Mouse (Mus musculus) heart, adult 2 months (tissue): ENCODE measurements at regions not wholly inside any gene's neighbourhood (a gene's known extent, or its start where the extent isn't known, plus 50 kb on each side); places are given as distances from the start of the nearest gene placed in this dataset.

Experiments used
- CTCF ChIP-seq: fragments of 200-600 bp; IDR thresholded peaks from 2 replicates; pipeline ENCODE4 v1.8.1; 2022; ENCODE audit warnings: antibody characterized with exemption, mild to moderate bottlenecking, moderate library complexity
- EP300 ChIP-seq: fragments of 200-500 bp; IDR thresholded peaks from 2 replicates; pipeline ENCODE4 v1.6.1; 2011; ENCODE audit warnings: low read depth, low read length, control low read depth; ENCODE audit not compliant: insufficient read depth
- POLR2A ChIP-seq: fragments of 200-500 bp; IDR thresholded peaks from 2 replicates; pipeline ENCODE4 v1.6.1; 2011; ENCODE audit warnings: mild to moderate bottlenecking, low read depth, low read length, control low read depth; ENCODE audit not compliant: insufficient read depth

- TF ChIP-seq CTCF (no peak), POLR2A (no peak), EP300 (no peak)
These were observed 79.4 kb downstream of the Matn1 start for GRCm38 (mm10) chr4:131023601-131024000.
